Mouse (Mus musculus) heart, embryonic 12.5 days (tissue): ENCODE data around the gene Ddx41. TPM values are rescaled to one million over a fixed set of nuclear protein-coding genes. Genes with fewer than 3 reads are reported as not detected.
"Not testable (repeated sequence)": the region's sequence is repeated elsewhere in the genome, so short reads cannot be mapped to it uniquely, and the experiment has no call there.

ENCODE experiments used
- ATAC-seq: fragments of 200-750 bp; cut with Nextera tagmentation; 2 replicates; pipeline ENCODE4 v1.8.0; 2017; ENCODE audit warnings: moderate TSS enrichment, moderate library complexity; ENCODE audit not compliant: insufficient number of reproducible peaks, low FRiP score
- H3K27ac ChIP-seq: fragments of 300-500 bp; sonication (generic); 2 replicates; pipeline ENCODE4 v1.5.1; 2016; ENCODE audit warnings: mild to moderate bottlenecking, moderate library complexity; ENCODE audit not compliant: poor library complexity, severe bottlenecking
- H3K27me3 ChIP-seq: fragments of 300-500 bp; sonication (generic); replicated peaks from 2 replicates; pipeline ENCODE4 v1.6.1; 2016; ENCODE audit warnings: mild to moderate bottlenecking, moderate library complexity
- H3K36me3 ChIP-seq: fragments of 300-500 bp; sonication (generic); 2 replicates; pipeline ENCODE4 v1.6.1; 2016; ENCODE audit warnings: mild to moderate bottlenecking, moderate library complexity
- H3K4me1 ChIP-seq: fragments of 300-500 bp; sonication (generic); replicated peaks from 2 replicates; pipeline ENCODE4 v1.6.1; 2016; ENCODE audit warnings: mild to moderate bottlenecking
- H3K4me2 ChIP-seq: fragments of 300-500 bp; sonication (generic); 2 replicates; pipeline ENCODE4 v1.6.1; 2016; ENCODE audit warnings: mild to moderate bottlenecking, moderate library complexity
- H3K4me3 ChIP-seq: fragments of 300-500 bp; sonication (generic); 2 replicates; pipeline ENCODE4 v1.5.1; 2016; ENCODE audit warnings: mild to moderate bottlenecking
- H3K9ac ChIP-seq: fragments of 300-500 bp; sonication (generic); 2 replicates; pipeline ENCODE4 v1.6.1; 2016; ENCODE audit warnings: mild to moderate bottlenecking, moderate library complexity
- H3K9me3 ChIP-seq: fragments of 300-500 bp; sonication (generic); replicated peaks from 2 replicates; pipeline ENCODE4 v1.6.1; 2016; ENCODE audit warnings: mild to moderate bottlenecking, moderate library complexity
- WGBS: fragments of 180-500 bp; shearing (Covaris S2); methylation state at CpG from one replicate; pipeline ENCODE4 v1.1.7; 2016; 5-methylcytosine and 5-hydroxymethylcytosine counted together
- polyA plus RNA-seq: library from polyadenylated mRNA; unstranded; fragments of >200 nt; fragmentation: Nextera tagmentation; extraction: Ambion mirVana; gene quantifications from 2 replicates; pipeline ENCODE4 v1.2.1, GENCODE M21; 2016

The Ddx41 gene
- 30.8 and 34.8 TPM in 2 replicates for polyA plus RNA-seq

DNA sequence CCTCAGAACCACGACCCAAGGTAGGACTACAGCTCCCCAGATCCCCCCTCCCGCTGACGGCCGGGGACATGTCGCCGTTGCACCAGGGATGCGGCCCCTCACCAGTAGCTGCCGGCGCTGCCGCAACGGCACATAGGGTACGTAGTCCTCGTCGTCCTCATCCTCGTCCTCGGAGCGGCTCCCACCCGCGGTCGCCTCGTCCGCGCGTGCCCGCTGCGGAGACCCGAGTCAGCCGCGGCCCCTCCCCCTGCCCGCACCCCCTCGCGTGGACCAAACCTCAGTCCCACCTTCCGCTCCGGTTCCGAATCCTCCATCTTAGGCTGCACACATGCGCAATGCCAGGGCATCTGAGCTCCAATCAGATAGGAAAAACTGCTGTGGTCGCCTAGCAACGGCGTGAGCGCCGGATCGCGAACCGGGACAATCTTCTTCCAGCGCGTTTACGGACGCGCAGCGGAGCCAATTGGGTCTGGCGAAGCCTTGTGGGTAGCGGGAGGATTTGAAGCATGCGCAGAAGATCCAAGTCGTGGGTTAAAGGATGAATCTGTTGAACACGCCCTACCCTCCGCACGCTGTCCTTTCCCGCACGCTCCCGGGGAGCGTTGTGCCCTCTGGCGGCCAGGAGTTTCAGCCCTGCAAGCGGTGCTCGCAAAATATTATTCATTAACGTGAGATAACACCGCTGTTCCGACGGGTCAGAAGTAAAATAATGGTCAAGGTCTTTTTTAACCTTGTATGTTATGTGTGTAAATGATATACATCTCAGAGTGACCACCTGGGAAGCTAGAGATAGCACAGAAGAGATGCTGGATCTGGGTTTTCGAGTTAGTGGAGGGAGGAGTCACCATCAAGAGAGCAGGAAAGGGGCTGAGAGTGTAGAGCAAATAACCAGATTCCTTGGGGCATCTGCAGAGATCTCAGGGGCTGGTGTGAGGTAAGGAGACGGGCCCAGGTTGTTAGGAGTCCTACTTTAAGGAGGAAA lies at the start of gene Ddx41:
TSS of gene Ddx41 (minus strand) at position 465 of the 982 bp plus-strand sequence.
- H3K4me3 ChIP-seq, result peak within 1 kb of the TSS; percentile 95
- H3K27me3 ChIP-seq, result no peaks in the 10 kb centered on the region
- peaks cover 12% of the 10 kb centered on the region for H3K4me1 ChIP-seq
- peak; percentile 96 for ATAC-seq
- peak within 1 kb of the TSS; percentile 81 for H3K9ac ChIP-seq
- no peaks in the 10 kb centered on the region for H3K9me3 ChIP-seq
- peak within 1 kb of the TSS; percentile 90 for H3K4me2 ChIP-seq
- under 1% methylated on average over 70 of the region's 70 CpGs for WGBS
- H3K27ac ChIP-seq, result peak within 1 kb of the TSS; percentile 53
- H3K36me3 ChIP-seq, result peaks cover 72% of the 10 kb centered on the region

DNA sequence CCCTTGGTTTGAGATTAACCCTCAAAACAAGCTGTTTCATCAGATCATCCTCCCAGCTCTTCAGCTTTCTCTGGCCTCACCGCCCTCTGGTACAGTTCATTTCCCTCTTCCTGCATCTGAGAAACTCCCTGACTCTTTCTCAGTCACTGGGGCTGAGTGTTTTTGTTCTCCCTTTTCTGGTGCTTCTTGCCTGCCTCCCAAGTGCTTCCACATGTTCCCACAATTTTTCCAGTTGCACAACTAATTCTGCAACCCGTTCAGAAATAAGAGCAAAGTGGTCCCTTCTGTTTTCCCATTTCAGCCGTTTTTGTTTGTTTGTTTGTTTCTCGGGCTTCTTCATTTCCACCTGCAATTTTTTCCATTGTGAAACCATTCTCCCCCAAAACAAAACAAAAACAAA lies 41.6 kb upstream of the Ddx41 start:
- WGBS, result 74% methylated on average over 4 of the region's 4 CpGs

DNA sequence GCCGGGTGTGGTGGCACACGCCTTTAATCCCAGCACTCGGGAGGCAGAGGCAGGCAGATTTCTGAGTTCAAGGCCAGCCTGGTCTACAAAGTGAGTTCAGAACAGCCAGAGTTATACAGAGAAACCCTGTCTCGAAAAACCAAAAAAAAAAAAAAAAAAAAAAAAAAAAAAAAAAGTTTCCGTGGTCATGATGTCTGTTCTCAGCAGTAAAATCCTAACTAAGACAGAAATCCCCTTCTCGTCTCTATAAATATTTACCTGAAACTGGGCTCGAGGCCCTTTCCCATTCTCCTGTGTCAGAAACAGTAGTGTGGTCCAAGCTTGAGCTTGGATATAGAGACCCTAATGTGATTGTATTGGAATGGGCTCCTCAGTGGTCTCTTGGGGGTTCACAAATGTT lies 40.4 kb upstream of the Ddx41 start:
- H3K4me2 ChIP-seq, H3K27me3 ChIP-seq: not testable (repeated sequence)
- 73% methylated on average over 7 of the region's 7 CpGs for WGBS

More for the DNA sequence above, 41.6 kb upstream of the Ddx41 start:
- H3K36me3 ChIP-seq, result no peaks in the 10 kb centered on the region
- no peak for ATAC-seq
- H3K9me3 ChIP-seq, result peaks cover 2% of the 10 kb centered on the region
- no peak overlapping the region for H3K4me3 ChIP-seq
- no peak overlapping the region for H3K27ac ChIP-seq
- no peak overlapping the region for H3K4me2 ChIP-seq
- H3K4me1 ChIP-seq, result no peaks in the 10 kb centered on the region
- H3K27me3 ChIP-seq, result no peaks in the 10 kb centered on the region
- H3K9ac ChIP-seq, result no peak overlapping the region

DNA sequence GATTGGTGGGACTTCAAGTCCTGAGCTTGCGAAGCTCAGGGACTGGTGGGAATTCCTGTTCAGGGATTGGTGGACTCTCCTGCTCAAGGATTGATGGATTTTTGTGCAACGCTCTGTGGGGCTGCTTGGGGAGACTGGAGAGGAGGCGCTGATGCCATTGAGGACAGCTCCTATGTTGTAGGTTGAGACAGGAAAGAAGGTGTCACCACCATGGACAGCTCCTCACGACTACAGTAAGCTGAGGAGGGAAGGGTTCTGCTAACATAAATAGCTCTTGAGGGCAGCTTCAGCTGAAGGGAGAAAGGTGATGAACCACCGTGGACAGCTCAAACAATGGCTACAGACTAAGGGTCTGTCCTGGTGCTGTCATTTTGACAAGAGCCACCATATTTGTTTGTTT lies 39.5 kb upstream of the Ddx41 start:
- Histone ChIP-seq H3K27me3 (no peaks in the 10 kb centered on the region), H3K4me3 (no peak overlapping the region), H3K9ac (no peak overlapping the region), H3K4me1 (peaks cover 6% of the 10 kb centered on the region; the same call in 1 of the 2 replicates), H3K9me3 (peaks cover 2% of the 10 kb centered on the region), H3K4me2 (no peak overlapping the region), H3K36me3 (no peaks in the 10 kb centered on the region), H3K27ac (no peak overlapping the region)
- 46% methylated on average over 5 of the region's 5 CpGs for WGBS
- no peak for ATAC-seq

More for the DNA sequence above, 40.4 kb upstream of the Ddx41 start:
- ATAC-seq, H3K36me3 ChIP-seq, H3K9me3 ChIP-seq, H3K4me3 ChIP-seq, H3K9ac ChIP-seq, H3K27ac ChIP-seq, H3K4me1 ChIP-seq: not testable (repeated sequence)

DNA sequence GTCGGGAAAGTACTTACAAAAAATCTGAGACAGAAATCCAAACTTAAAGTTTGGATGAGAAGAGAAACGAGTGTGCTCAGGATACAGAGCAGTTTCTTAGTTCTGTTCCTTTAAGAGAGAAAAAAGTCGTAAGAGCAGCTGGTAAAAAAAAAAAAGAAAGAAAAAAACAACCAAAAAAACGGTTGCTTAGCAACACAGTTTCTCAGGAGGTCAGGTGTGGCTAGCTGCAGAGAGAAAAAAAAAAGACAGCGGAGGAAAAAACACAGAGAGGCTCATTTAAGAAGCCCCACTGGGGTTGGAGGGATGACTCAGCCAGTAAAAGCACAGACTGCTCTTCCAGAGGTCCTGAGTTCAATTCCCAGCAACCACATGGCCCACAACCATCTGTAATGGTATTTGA lies 37.9 kb upstream of the Ddx41 start:
- no peaks in the 10 kb centered on the region for H3K36me3 ChIP-seq
- no peak overlapping the region for H3K27ac ChIP-seq
- H3K9me3 ChIP-seq, result peaks cover 2% of the 10 kb centered on the region
- H3K9ac ChIP-seq, result no peak overlapping the region
- H3K4me2 ChIP-seq, result no peak overlapping the region
- 67% methylated on average over 5 of the region's 5 CpGs for WGBS
- no peak for ATAC-seq
- H3K27me3 ChIP-seq, result no peaks in the 10 kb centered on the region
- peaks cover 13% of the 10 kb centered on the region for H3K4me1 ChIP-seq
- H3K4me3 ChIP-seq, result no peak overlapping the region

DNA sequence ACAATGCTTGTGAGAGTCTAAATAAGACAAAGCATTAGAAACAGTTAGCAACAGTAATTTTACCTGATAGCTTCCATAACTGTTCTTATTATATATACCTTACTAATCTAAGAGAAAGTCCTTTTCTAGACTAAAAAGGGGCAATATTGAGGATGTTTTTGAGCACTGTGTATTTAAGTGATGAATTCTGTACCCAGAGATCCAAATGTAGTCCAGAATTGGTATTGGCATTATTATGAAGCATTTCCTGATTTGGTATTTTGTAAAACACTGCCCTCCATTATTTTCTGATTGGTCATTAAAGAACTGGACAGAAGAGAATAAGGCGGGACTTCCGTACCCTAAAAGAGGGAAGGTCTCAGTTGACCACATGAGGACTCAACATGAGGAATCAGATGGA lies 37.0 kb upstream of the Ddx41 start, which contains the start of gene Tmed9:
TSS of gene Tmed9 (plus strand) at position 301 of the 400 bp plus-strand sequence.
- Histone ChIP-seq H3K4me3 (no peak within 1 kb of the TSS), H3K27me3 (no peaks in the 10 kb centered on the region), H3K9ac (no peak within 1 kb of the TSS), H3K4me2 (no peak within 1 kb of the TSS), H3K36me3 (peaks cover 1% of the 10 kb centered on the region), H3K27ac (no peak within 1 kb of the TSS), H3K4me1 (peaks cover 17% of the 10 kb centered on the region), H3K9me3 (peaks cover 2% of the 10 kb centered on the region; the same call in 1 of the 2 replicates)
- 94% methylated on average over 2 of the region's 2 CpGs for WGBS
- no peak for ATAC-seq

DNA sequence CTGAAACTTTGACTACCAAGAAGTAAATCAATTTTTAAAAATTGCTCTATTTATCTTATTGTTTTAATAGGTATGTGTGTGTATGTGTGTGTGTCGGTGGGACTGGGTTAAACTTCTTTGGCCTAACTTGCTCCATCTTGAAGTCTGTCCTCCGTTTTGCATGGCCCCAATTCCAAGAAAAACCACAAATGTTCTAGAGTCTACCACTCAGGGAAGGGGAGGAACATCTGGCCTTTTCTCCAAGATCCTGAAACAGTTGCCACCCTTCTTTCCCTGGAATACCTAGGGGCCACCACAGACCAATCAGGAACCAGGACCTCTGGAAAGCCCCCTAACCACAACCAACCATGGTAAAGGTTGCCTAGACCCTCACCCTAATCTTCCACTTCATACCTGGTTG lies 35.5 kb upstream of the Ddx41 start:
- H3K4me1 ChIP-seq, result peaks cover 20% of the 10 kb centered on the region
- 86% methylated on average over 2 of the region's 2 CpGs for WGBS
- no peaks in the 10 kb centered on the region for H3K27me3 ChIP-seq
- H3K4me2 ChIP-seq, result no peak overlapping the region
- H3K9me3 ChIP-seq, result peaks cover 2% of the 10 kb centered on the region; the same call in 1 of the 2 replicates
- H3K9ac ChIP-seq, result no peak overlapping the region
- H3K27ac ChIP-seq, result no peak overlapping the region
- peaks cover 11% of the 10 kb centered on the region for H3K36me3 ChIP-seq
- H3K4me3 ChIP-seq, result no peak overlapping the region
- ATAC-seq, result no peak

DNA sequence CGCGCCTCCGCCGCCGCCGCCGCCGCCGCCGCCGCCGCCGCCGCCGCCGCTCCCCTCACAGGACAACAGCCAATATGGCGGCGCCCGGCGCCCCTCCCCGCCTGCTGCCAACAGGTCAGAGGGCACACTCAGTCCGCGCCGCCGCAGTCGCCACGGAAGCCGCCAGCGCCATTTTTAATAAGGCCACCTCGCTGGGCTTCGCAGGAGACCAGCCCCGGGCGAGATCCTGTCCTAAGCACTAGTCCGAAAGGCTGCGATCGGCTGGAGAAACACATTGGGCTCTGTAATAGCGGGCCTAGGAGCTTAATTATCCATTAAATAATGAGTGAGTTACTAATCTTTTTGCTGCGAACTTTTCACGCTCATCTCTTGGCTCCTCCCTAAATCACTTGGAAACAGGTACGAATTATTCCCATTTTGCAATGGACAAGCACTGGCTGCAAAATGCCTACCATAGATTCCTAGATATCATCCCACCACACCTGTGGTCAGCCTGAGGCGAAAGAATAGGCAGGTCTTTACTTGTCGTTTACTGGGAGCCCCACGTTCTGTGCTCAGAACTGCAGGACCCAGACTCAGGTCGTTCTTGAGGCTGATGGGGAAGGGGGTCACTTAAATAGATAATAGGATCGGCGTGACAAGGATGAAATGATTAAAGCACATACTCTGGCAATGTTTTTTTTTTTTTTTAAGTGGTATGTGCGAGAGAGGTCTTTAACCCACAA lies 34.7 kb upstream of the Ddx41 start, which contains the start of gene Fam193b:
TSS of gene Fam193b (minus strand) at position 94 of the 725 bp plus-strand sequence.
- WGBS, result 2% methylated on average over 44 of the region's 47 CpGs
- Histone ChIP-seq H3K9me3 (peaks cover 2% of the 10 kb centered on the region; the same call in 1 of the 2 replicates), H3K27me3 (no peaks in the 10 kb centered on the region), H3K4me3 (peak within 1 kb of the TSS; percentile 63), H3K4me1 (peaks cover 22% of the 10 kb centered on the region), H3K27ac (peak within 1 kb of the TSS; percentile 77), H3K36me3 (peaks cover 17% of the 10 kb centered on the region), H3K9ac (peak within 1 kb of the TSS; percentile 85), H3K4me2 (peak within 1 kb of the TSS; percentile 72)
- peak; percentile 94 for ATAC-seq

DNA sequence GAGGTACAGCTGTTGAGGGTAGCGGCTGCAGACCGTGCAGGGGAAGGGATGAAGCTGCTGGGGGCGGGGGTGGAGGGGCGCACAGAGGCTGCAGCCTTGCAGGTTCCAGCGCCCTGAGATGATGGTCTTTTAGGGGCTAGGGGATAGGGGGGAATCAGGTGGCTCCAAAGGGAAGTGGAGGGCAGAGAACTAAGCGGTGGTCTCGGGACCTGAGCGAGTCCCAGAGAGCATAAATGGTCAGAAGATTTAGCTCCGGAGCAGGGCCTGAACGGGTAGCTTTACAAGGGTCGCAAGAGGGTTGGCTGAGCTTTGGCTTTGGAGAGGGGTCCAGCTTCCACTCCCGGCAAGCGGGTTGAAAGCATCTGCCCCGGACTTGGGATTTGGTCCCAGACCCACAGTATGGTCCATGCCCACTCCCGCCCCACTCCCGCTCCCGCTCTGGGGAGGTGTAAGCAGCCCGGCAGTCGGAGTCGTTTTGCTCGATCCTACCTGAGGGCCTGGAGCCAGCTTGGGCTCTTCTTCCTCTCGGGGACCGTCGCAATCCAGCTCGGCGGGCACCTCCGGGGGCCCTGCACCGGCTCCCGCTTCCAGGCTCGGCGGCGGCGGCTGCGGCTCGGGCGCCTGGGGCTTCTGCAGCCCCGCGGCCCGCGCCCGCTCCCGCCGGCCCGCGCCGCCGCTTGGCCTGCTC lies 34.0 kb upstream of the Ddx41 start:
- peak overlapping the region; percentile 77 for H3K27ac ChIP-seq
- WGBS, result under 1% methylated on average over 47 of the region's 47 CpGs
- H3K9me3 ChIP-seq, result 0 out of 2 replicates have a peak, but pooled peaks cover 2% of the 10 kb centered on the region
- peak; percentile 79 for ATAC-seq
- peak overlapping the region; percentile 72 for H3K4me2 ChIP-seq
- no peaks in the 10 kb centered on the region for H3K27me3 ChIP-seq
- peak overlapping the region; percentile 85 for H3K9ac ChIP-seq
- H3K36me3 ChIP-seq, result peaks cover 17% of the 10 kb centered on the region
- H3K4me3 ChIP-seq, result peak overlapping the region; percentile 63
- peaks cover 22% of the 10 kb centered on the region for H3K4me1 ChIP-seq

DNA sequence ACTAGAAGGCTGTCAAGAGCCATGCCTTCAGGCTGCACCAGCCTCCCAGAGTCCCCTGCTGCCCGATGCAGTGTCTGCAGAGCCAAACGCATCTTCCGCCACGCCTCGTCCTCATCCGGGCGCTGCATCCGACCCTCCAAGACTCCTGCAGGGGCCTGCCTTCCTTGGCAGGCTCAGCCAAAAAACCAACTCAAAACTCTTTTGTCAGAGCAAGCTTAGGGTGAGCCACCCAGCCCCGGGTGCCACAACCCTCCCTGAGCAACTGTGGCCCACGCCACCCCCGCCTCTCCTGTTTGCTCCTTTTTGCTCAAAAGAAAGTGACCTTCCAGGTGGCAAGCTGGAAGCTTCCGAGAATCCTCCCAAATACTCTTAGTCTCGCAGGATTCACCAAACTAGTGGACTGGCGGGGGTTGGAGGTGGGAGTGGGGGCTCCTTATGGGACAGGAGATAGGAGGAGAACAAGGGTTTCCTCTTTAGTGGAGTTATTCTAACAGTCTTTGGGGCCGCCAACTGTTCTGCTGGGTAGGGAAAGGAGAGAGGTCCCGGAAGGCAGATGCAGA lies 33.3 kb upstream of the Ddx41 start:
- peaks cover 17% of the 10 kb centered on the region for H3K36me3 ChIP-seq
- 0 out of 2 replicates have a peak, but pooled peaks cover 2% of the 10 kb centered on the region for H3K9me3 ChIP-seq
- H3K4me1 ChIP-seq, result peaks cover 22% of the 10 kb centered on the region
- peak overlapping the region; percentile 72 for H3K4me2 ChIP-seq
- H3K27me3 ChIP-seq, result no peaks in the 10 kb centered on the region
- ATAC-seq, result no peak
- peak overlapping the region; percentile 77; the same call in 1 of the 2 replicates for H3K27ac ChIP-seq
- peak overlapping the region; percentile 85 for H3K9ac ChIP-seq
- H3K4me3 ChIP-seq, result peak overlapping the region; percentile 63
- 17% methylated on average over 16 of the region's 16 CpGs for WGBS
